Mouse (Mus musculus): ENCODE measurements around the gene Syf2.

GRCm38 (mm10) chr4:134943758-134944538 is 13.2 kb downstream of the Syf2 start:
- no peak for TF ChIP-seq POLR2A (IDR thresholded peaks at IDR 0.05; ENCODE audit: low read depth, low read length)
- no peak for TF ChIP-seq CTCF (IDR thresholded peaks at IDR 0.05; ENCODE audit: extremely low read depth, insufficient read length, insufficient replicate concordance, low read depth, low read length)
